Mouse (Mus musculus) bone marrow, adult 2 months (tissue): ENCODE data around the gene Gm9903.

Source experiments
- CTCF ChIP-seq: fragments of 200-500 bp; IDR thresholded peaks from 2 replicates; pipeline ENCODE4 v1.5.1; 2011; ENCODE audit warnings: low read length, control low read depth; ENCODE audit not compliant: control insufficient read depth, insufficient read depth
- POLR2A ChIP-seq: fragments of 200-500 bp; IDR thresholded peaks from 2 replicates; pipeline ENCODE4 v1.6.1; 2011; ENCODE audit warnings: low read depth, mild to moderate bottlenecking, control low read depth, low read length, borderline replicate concordance; ENCODE audit not compliant: control insufficient read depth

DNA sequence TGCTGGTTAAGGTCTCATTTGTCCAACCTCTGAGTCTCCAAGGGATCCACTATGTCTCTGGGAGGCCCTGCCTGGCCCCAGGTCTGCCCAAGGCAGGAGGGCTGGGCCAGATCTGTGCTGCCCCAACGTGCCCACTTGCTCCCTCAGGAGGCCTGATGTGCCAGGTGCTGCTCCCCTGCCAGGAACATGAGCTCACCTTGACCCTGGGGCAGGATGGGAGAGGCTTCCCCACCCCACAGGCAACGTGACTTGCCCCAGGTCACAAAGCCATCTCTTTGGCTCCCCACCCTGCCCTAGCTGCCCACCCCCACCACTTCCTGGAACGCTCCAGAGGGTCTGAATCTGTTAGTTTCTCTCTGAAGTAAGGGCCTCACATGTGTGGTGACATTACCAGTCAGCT is 51.3 kb downstream of the Gm9903 start:
- TF ChIP-seq POLR2A = no peak
- no peak for TF ChIP-seq CTCF
